Mouse (Mus musculus) bone marrow, adult 2 months (tissue): ENCODE results near the gene Ndufa4l2.

Source experiments
- CTCF ChIP-seq: fragments of 200-500 bp; IDR thresholded peaks from 2 replicates; pipeline ENCODE4 v1.5.1; 2011; ENCODE audit warnings: low read length, control low read depth; ENCODE audit not compliant: control insufficient read depth, insufficient read depth
- POLR2A ChIP-seq: fragments of 200-500 bp; IDR thresholded peaks from 2 replicates; pipeline ENCODE4 v1.6.1; 2011; ENCODE audit warnings: low read depth, mild to moderate bottlenecking, control low read depth, low read length, borderline replicate concordance; ENCODE audit not compliant: control insufficient read depth

- TF ChIP-seq CTCF (no peak), POLR2A (no peak)
Observed at GRCm38 (mm10) chr10:127490160-127491127, 24.3 kb upstream of the Ndufa4l2 start.
